Mouse (Mus musculus): Measurements from ENCODE around the gene Sugt1. TPM values are rescaled to one million over a fixed set of nuclear protein-coding genes. Genes with fewer than 3 reads are reported as not detected.

Sugt1 gene
- polyA plus RNA-seq, 1 experiment from 2014 or later: 91.2 TPM

GRCm38 (mm10) chr14:79680652-79681051, 93.2 kb downstream of the Sugt1 start:
- Histone ChIP-seq H3K4me3 (ENCODE audit: low read length) (no peak overlapping the region), H3K27ac (ENCODE audit: low read depth, low read length) (no peak overlapping the region), H3K36me3 (ENCODE audit: control insufficient read depth, insufficient read depth, low read length) (no peaks in the 10 kb centered on the region), H3K9me3 (ENCODE audit: control insufficient read depth, low read length) (no peaks in the 10 kb centered on the region), H3K4me2 (ENCODE audit: low read length) (no peak overlapping the region), H3K9ac (ENCODE audit: low read depth, low read length) (no peak overlapping the region), H3K4me1 (ENCODE audit: control insufficient read depth, insufficient read depth, low read depth, low read length) (peaks cover 6% of the 10 kb centered on the region), H3K27me3 (replicated peaks; ENCODE audit: control insufficient read depth, insufficient read depth, low read length) (no peaks in the 10 kb centered on the region)
- no peak for ATAC-seq
- WGBS: 32% methylated on average over 5 of the region's 5 CpGs

Small RNA genes within 50 kb of the gene (microRNA-seq; reads per million reads assigned to microRNA genes)
- not detected for gene Gm27857

Other genes starting within 250 kb of the Sugt1 start
- gene Naa16, start 196.9 kb upstream of the Sugt1 start, polyA plus RNA-seq (2015; fragmentation: Nextera tagmentation; extraction: Ambion mirVana): 15.6 and 17.3 TPM in 2 replicates
- gene Mtrf1, start 189.9 kb upstream of the Sugt1 start, polyA plus RNA-seq (2015; fragmentation: Nextera tagmentation; extraction: Ambion mirVana): 11.7 and 12.6 TPM in 2 replicates
- gene Kbtbd7, start 161.2 kb upstream of the Sugt1 start, polyA plus RNA-seq (2015; fragmentation: Nextera tagmentation; extraction: Ambion mirVana): 16.2 and 20.1 TPM in 2 replicates
- 1.6 and 2.0 TPM in 2 replicates for gene Kbtbd6, start 135.9 kb upstream of the Sugt1 start, polyA plus RNA-seq (2015; fragmentation: Nextera tagmentation; extraction: Ambion mirVana)
- 1.7 and 2.4 TPM in 2 replicates for gene Elf1, start 106.5 kb upstream of the Sugt1 start, polyA plus RNA-seq (2015; fragmentation: Nextera tagmentation; extraction: Ambion mirVana)
- 38.7 and 38.9 TPM in 2 replicates for gene Wbp4, start 106.2 kb upstream of the Sugt1 start, polyA plus RNA-seq (2015; fragmentation: Nextera tagmentation; extraction: Ambion mirVana)
- 2.8 and 6.9 TPM in 2 replicates for gene Cnmd, start 74.5 kb downstream of the Sugt1 start, polyA plus RNA-seq (2015; fragmentation: Nextera tagmentation; extraction: Ambion mirVana)
- gene Pcdh8, start 183.6 kb downstream of the Sugt1 start, polyA plus RNA-seq (2015; fragmentation: Nextera tagmentation; extraction: Ambion mirVana): 35.7 and 42.8 TPM in 2 replicates

Measured in hindbrain, embryonic 16.5 days (tissue).